Mouse (Mus musculus): ENCODE measurements around the gene Obscn.

DNA sequence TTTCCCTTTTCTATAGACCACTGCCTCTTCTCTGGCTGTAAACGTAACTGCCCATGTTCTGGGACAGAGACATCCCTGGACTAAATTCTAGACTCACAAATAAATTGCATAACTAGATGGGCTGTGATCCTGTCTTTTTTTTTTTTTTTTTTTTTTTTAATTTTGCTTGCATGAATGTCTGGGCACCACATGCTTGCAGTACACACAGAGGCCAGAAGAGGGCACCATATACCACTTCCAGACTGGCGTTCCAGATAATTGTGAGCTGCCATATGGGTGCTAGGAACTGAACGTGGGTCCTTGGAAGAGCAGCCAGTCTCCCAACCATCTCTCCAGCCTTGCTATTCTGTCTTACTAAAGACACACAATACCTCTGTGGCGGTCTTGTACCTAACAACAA, 42.0 kb downstream of the Obscn start:
- TF ChIP-seq CTCF (IDR thresholded peaks at IDR 0.05): peak; percentile 45
- no peak for TF ChIP-seq EP300 (IDR thresholded peaks at IDR 0.05)
